Mouse (Mus musculus) thymus, postnatal 25 days (tissue): ENCODE measurements around the gene Gys1.
A peak's percentile ranks its signal among the peaks of the same experiment; 100 is the strongest.

ENCODE experiments used
- DNase-seq: peaks from one replicate; pipeline ENCODE4 v3.0.0; 2022

Gys1 gene

GRCm38 (mm10) chr7:45414740-45415224, 19.9 kb upstream of the Gys1 start:
- no peak for DNase-seq

GRCm38 (mm10) chr7:45415636-45416035, 19.0 kb upstream of the Gys1 start:
- no peak for DNase-seq

- DNase-seq = no peak
Measured at GRCm38 (mm10) chr7:45417962-45418492, 16.6 kb upstream of the Gys1 start.

- no peak for DNase-seq
Measured at GRCm38 (mm10) chr7:45419859-45420614, 14.6 kb upstream of the Gys1 start.

- DNase-seq = no peak
Measured at GRCm38 (mm10) chr7:45420615-45420919, 14.1 kb upstream of the Gys1 start, which contains the start of gene Lhb. TSS of gene Lhb (plus strand) at chr7:45420820.

- DNase-seq = no peak
Measured at GRCm38 (mm10) chr7:45421194-45421593, 13.4 kb upstream of the Gys1 start.

- DNase-seq = no peak
Measured at GRCm38 (mm10) chr7:45426556-45426955, 8.1 kb upstream of the Gys1 start.

- no peak for DNase-seq
Measured at GRCm38 (mm10) chr7:45433835-45434202, 825 bp upstream of the Gys1 start.

GRCm38 (mm10) chr7:45435038-45435437, 394 bp downstream of the Gys1 start:
- DNase-seq = no peak

GRCm38 (mm10) chr7:45436444-45436843, 1.8 kb downstream of the Gys1 start:
- no peak for DNase-seq

- no peak for DNase-seq
Measured at GRCm38 (mm10) chr7:45437046-45437445, 2.4 kb downstream of the Gys1 start.

- no peak for DNase-seq
Measured at GRCm38 (mm10) chr7:45437521-45438276, 3.1 kb downstream of the Gys1 start, which contains the start of gene Ruvbl2. TSS of gene Ruvbl2 (minus strand) at chr7:45438096.

GRCm38 (mm10) chr7:45443526-45444420, 9.1 kb downstream of the Gys1 start:
- no peak for DNase-seq

- no peak for DNase-seq
Measured at GRCm38 (mm10) chr7:45446589-45446988, 11.9 kb downstream of the Gys1 start.

GRCm38 (mm10) chr7:45447325-45447990, 12.8 kb downstream of the Gys1 start:
- DNase-seq = peak; percentile 20

- DNase-seq = no peak
Measured at GRCm38 (mm10) chr7:45449974-45450373, 15.3 kb downstream of the Gys1 start.

- peak; percentile 85 for DNase-seq
Measured at GRCm38 (mm10) chr7:45451344-45451982, 16.8 kb downstream of the Gys1 start.

- no peak for DNase-seq
Measured at GRCm38 (mm10) chr7:45454971-45455370, 20.3 kb downstream of the Gys1 start.

- DNase-seq = no peak
Measured at GRCm38 (mm10) chr7:45455932-45456696, 21.5 kb downstream of the Gys1 start.

GRCm38 (mm10) chr7:45456721-45457203, 22.1 kb downstream of the Gys1 start:
- DNase-seq = no peak
